11 mouse cellular contexts compared by ENCODE assay signal in the genomic region with DNA sequence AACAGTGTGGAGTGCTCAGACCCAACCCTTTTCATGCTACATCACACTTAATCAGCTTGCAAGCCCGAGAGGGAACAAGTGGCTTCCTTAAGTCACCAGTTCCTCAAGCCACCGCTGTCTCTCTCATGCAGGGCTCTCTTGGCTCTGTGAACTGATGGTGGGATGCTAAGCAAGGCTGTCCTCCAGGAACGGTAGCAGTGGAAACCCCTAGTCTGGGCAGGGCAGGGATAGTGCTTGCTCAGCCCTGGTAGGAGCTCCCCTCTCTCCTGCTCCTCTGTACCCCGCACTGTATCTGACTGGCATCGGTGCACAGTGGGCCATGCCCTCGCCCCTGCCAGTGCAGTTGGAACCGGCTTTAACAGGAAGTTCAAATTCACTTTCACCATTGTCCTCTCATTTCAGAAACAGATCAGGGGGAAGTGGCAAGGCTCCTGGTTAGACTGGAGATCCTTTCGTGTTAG. TPM values are rescaled to one million over a fixed set of nuclear protein-coding genes. Genes with fewer than 3 reads are reported as not detected.
A peak's percentile ranks its signal among the peaks of the same experiment; 100 is the strongest.
DNase-seq lines count a peak whose midpoint lies in the region; ATAC-seq and TF ChIP-seq lines count a peak whose summit lies in the region.
"Had no signal": no experiment of that assay in that cellular context is flagged by ENCODE, and none has a peak within 500 bp of the region (broad histone marks: within the 10 kb centered on the region; RNA-seq: fewer than 3 reads in every experiment).

No protein-coding gene starts in this region.

- H3K9ac ChIP-seq in lung, postnatal 0 days (replicated peaks; ENCODE audit: low read depth): no peak overlapping the region
- no peak overlapping the region for H3K9ac ChIP-seq in liver, embryonic 15.5 days
- H3K9ac ChIP-seq in neural tube, embryonic 15.5 days (replicated peaks): no peak overlapping the region
- H3K9ac ChIP-seq: heart, embryonic 12.5 days had no signal

- H3K4me3 ChIP-seq in lung, postnatal 0 days (ENCODE audit: low read depth, low read length): no peak overlapping the region
- peak overlapping the region; percentile 60 for H3K4me3 ChIP-seq in bone marrow, adult 2 months (replicated peaks; ENCODE audit: control insufficient read depth, low read depth, low read length)
- H3K4me3 ChIP-seq in liver, embryonic 15.5 days (replicated peaks): peak overlapping the region; percentile 18; the same call in 1 of the 2 replicates
- H3K4me3 ChIP-seq in neural tube, embryonic 15.5 days (replicated peaks): no peak overlapping the region
- H3K4me3 ChIP-seq: heart, embryonic 12.5 days had no signal

- WGBS in lung, postnatal 0 days: 54% methylated on average over 8 of the region's 8 CpGs
- 3% methylated on average over 8 of the region's 8 CpGs for WGBS in bone marrow, adult 2 months
- WGBS in liver, embryonic 15.5 days (ENCODE audit: insufficient replicate concordance): 18% methylated on average over 8 of the region's 8 CpGs
- 81% methylated on average over 8 of the region's 8 CpGs for WGBS in neural tube, embryonic 15.5 days

- no peaks in the 10 kb centered on the region for H3K27me3 ChIP-seq in lung, postnatal 0 days (replicated peaks; ENCODE audit: insufficient read depth, low read length)
- no peaks in the 10 kb centered on the region for H3K27me3 ChIP-seq in liver, embryonic 15.5 days
- no peaks in the 10 kb centered on the region for H3K27me3 ChIP-seq in splenic B cell, adult 2 months (ENCODE audit: control insufficient read depth, insufficient read depth, low read length, poor library complexity, severe bottlenecking)
- no peaks in the 10 kb centered on the region for H3K27me3 ChIP-seq in neural tube, embryonic 15.5 days (replicated peaks)
- H3K27me3 ChIP-seq: heart, embryonic 12.5 days had no signal

- H3K4me2 ChIP-seq in lung, postnatal 0 days (replicated peaks; ENCODE audit: low read depth, low read length): no peak overlapping the region
- H3K4me2 ChIP-seq in liver, embryonic 15.5 days: peak overlapping the region; percentile 34
- H3K4me2 ChIP-seq in neural tube, embryonic 15.5 days: no peak overlapping the region
- H3K4me2 ChIP-seq: heart, embryonic 12.5 days had no signal

- no peak overlapping the region for H3K27ac ChIP-seq in lung, postnatal 0 days (ENCODE audit: low read length)
- H3K27ac ChIP-seq in bone marrow, adult 2 months (ENCODE audit: control insufficient read depth, insufficient read depth, low read depth, low read length, poor library complexity): peak overlapping the region; percentile 85
- H3K27ac ChIP-seq in liver, embryonic 15.5 days (replicated peaks): peak overlapping the region; percentile 70
- no peak overlapping the region for H3K27ac ChIP-seq in neural tube, embryonic 15.5 days (replicated peaks)

- ATAC-seq in lung, postnatal 0 days: peak; percentile 58
- peak; percentile 34 for ATAC-seq in liver, embryonic 15.5 days (ENCODE audit: insufficient read depth)
- ATAC-seq in neural tube, embryonic 15.5 days (ENCODE audit: low FRiP score): no peak
- ATAC-seq: hindbrain, embryonic 16.5 days had no signal

- H3K36me3 ChIP-seq in lung, postnatal 0 days (ENCODE audit: insufficient read depth, low read length): no peaks in the 10 kb centered on the region
- no peaks in the 10 kb centered on the region for H3K36me3 ChIP-seq in liver, embryonic 15.5 days (replicated peaks)
- no peaks in the 10 kb centered on the region for H3K36me3 ChIP-seq in splenic B cell, adult 2 months (ENCODE audit: control insufficient read depth, insufficient read depth, low read length, poor library complexity, severe bottlenecking)
- H3K36me3 ChIP-seq in neural tube, embryonic 15.5 days: no peaks in the 10 kb centered on the region
- H3K36me3 ChIP-seq: heart, embryonic 12.5 days had no signal

- DNase-seq in lung, postnatal 0 days (ENCODE audit: low spot score): peak; percentile 42
- no peak for DNase-seq in lung, postnatal 14 days
- DNase-seq in splenic B cell, adult 2 months (ENCODE audit: low read depth, low spot score): peak; percentile 37
- no peak for DNase-seq in layer of hippocampus, adult 9-11 months
- no peak for DNase-seq in right cerebral cortex, adult 2 months (ENCODE audit: low spot score in 2 of 2)
- DNase-seq: right cerebral cortex, postnatal 4 days had no signal

- H3K4me1 ChIP-seq in lung, postnatal 0 days (ENCODE audit: insufficient read depth, low read depth, low read length): no peaks in the 10 kb centered on the region
- H3K4me1 ChIP-seq in bone marrow, adult 2 months (ENCODE audit: control insufficient read depth, insufficient read depth, low read length): no peaks in the 10 kb centered on the region; the same call in 1 of the 2 replicates
- H3K4me1 ChIP-seq in liver, embryonic 15.5 days (replicated peaks): peaks cover 17% of the 10 kb centered on the region; the same call in 1 of the 2 replicates
- H3K4me1 ChIP-seq in neural tube, embryonic 15.5 days: no peaks in the 10 kb centered on the region

- no peaks in the 10 kb centered on the region for H3K9me3 ChIP-seq in lung, postnatal 0 days (ENCODE audit: low read length)
- H3K9me3 ChIP-seq in liver, embryonic 15.5 days (replicated peaks): no peaks in the 10 kb centered on the region
- H3K9me3 ChIP-seq in neural tube, embryonic 15.5 days (replicated peaks): no peaks in the 10 kb centered on the region

- TF ChIP-seq CTCF in lung, postnatal 0 days (IDR thresholded peaks at IDR 0.05): no peak
- no peak for TF ChIP-seq CTCF in bone marrow, adult 2 months (IDR thresholded peaks at IDR 0.05; ENCODE audit: control insufficient read depth, insufficient read depth, low read length)

- TF ChIP-seq POLR2A in bone marrow, adult 2 months (IDR thresholded peaks at IDR 0.05; ENCODE audit: borderline replicate concordance, control insufficient read depth, low read depth, low read length): peak; percentile 63; the same call in 1 of the 2 replicates

- TF ChIP-seq EP300 in lung, postnatal 0 days (IDR thresholded peaks at IDR 0.05): no peak

RNA-seq across cellular contexts. Expression of gene Alox5ap, which starts 2.2 kb away (rescaled TPM):
- 59.6 and 76.9 TPM in 2 replicates for polyA plus RNA-seq in lung, postnatal 0 days (2015; fragmentation: Nextera tagmentation; extraction: Ambion mirVana)
- 150 and 287 TPM in 2 replicates for polyA plus RNA-seq in bone marrow, adult 2 months (2011; ENCODE audit: insufficient read depth, insufficient read length, low replicate concordance, missing spikeins)
- polyA plus RNA-seq in liver, embryonic 15.5 days (2015; fragmentation: Nextera tagmentation; extraction: Ambion mirVana): 47.2 and 48.4 TPM in 2 replicates
- 12.0 and 17.4 TPM in 2 replicates for polyA plus RNA-seq in neural tube, embryonic 15.5 days (2015; fragmentation: Nextera tagmentation; extraction: Ambion mirVana)

Comparison
In these comparisons a context has a peak if more than half of its experiments do, and no peak if none do; other contexts are left out.
1. DNase-seq: peak in lung, postnatal 0 days (single experiment) and splenic B cell, adult 2 months (single experiment); none in lung, postnatal 14 days (single experiment), layer of hippocampus, adult 9-11 months (single experiment) and right cerebral cortex, adult 2 months (0 of 2).
2. H3K27ac ChIP-seq: peak in bone marrow, adult 2 months (single experiment) and liver, embryonic 15.5 days (single experiment); none in lung, postnatal 0 days (single experiment) and neural tube, embryonic 15.5 days (single experiment).
3. H3K4me3 ChIP-seq: peak in bone marrow, adult 2 months (single experiment) and liver, embryonic 15.5 days (single experiment); none in lung, postnatal 0 days (single experiment) and neural tube, embryonic 15.5 days (single experiment).